Mouse (Mus musculus): ENCODE measurements around the gene Pla2g6.

The Pla2g6 gene

DNA sequence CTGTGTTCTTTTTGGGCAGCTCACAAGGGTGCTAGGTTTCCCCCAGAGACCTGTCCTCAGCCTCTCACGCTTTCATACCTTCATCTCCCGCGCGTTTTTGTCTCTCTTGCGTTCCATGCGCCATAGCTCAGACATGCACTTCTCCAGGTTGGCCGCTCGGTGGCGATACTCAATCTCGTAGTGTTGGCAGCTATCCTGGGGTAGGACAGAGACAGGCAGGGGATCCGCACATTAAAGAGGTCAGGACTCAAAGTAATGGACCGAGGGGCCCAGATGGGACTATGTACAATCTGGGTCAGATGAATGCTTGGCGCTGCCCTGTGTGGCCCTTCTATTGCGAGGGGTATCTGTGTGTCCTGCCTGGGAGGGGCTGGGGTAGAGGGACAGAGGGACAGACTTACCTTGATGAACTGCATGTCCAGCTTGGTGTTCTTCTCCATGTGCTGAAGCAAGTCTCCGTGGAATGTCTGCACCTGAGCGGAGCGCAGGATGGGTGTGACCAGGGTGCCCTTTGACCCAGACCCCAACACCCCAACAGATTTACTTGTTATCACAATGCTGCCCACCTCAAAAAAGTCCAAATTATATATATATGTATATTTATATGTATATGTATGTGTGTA is 57.0 kb downstream of the Pla2g6 start:
- DNase-seq (ENCODE audit: low spot score), result no peak

DNA sequence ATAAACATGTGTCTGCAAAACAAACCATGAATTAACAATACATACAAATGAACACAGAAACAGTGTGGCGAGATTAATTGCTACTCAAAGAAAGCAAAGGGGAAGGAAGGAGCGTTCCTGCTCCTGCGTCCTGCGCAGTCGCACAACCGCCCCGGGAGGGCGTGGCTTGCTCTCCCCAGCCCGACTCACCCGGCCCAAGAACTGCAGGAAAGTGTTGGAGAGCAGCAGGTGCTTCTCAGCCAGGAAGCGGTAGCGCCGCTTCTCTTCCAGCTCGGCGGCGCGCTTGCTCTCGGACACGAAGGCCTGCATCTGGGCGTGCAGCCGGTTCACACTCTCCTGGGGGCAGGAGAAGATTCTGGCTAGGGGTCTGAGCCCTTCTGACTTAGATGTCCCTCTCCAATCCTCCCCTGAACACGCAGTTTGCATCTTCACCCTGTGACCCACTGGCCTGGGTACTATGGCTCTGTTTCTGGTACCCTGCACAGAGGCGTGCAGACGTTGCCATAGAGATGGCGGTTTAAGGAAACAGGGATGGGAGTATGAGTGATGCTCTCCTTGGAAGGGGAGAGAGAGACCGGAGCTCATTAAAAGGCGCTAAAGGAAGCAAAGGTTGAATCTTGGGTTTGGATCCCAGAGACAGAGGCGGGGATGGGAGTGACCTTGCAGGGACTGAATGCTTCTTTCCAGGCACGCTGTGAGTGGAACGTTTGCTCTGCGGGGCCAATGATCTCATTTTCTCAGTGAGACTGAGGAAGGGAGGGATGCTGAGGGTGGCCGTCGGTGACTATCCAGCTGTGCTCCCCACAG is 57.7 kb downstream of the Pla2g6 start:
- DNase-seq (ENCODE audit: low spot score), result no peak

DNA sequence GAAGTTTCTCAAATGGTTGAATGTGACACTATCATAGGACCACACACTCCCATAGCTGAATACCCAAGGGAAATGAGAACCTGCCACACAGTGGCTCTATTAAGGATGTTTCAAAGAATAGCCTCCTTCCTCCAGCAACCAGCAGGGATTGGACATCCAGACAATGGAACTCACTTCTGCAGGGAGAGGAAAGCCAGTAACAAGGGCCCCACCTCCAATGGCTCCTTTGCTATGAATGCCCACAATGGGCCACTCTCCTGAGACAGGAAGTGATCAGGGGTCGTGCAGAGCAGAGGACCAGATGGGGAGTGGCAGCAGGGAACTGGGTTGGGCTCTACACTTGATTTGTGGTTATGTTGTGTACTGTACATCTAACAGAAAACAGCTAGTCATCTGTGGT is 59.7 kb downstream of the Pla2g6 start:
- DNase-seq (ENCODE audit: low spot score), result no peak

DNA sequence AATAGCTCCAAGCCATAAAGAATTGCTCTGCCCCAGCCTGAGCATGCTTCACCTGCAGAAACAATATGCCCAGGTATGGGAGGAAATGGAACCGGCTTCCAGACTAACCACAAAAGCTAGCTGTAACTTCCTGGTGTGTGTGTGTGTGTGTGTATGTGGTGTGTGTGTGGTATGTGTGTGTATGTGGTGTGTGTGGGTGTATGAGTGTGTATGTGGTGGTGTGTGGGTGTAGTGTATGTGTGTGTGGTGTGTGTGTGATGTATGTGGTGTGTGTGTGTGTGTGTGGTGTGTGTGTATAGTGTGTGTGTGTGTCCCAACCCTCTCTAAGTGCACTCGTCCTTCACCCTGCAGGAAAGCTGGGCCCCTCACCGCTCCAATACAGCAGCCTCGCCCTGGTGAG is 62.8 kb downstream of the Pla2g6 start:
- DNase-seq (ENCODE audit: low spot score), result no peak

DNA sequence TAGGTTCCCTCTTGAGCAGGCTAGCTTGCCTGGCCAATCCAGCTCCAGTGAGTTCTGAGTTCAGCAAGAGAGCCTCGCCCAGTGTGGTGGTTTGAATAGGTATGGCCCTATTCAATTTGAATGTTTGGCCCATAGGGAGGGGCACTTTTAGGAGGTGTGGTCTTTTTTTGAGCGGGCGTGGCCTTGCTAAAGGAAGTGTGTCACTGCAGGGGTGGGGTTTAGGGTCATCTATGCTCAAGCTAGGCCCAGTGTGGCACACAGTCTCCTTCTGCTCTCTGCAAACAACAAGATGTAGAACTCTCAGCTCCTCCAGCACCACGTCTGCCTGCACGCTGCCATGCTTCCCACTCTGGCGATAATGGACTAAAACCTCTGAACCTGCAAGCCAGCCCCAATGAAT is 64.5 kb downstream of the Pla2g6 start:
- no peak for DNase-seq (ENCODE audit: low spot score)

DNA sequence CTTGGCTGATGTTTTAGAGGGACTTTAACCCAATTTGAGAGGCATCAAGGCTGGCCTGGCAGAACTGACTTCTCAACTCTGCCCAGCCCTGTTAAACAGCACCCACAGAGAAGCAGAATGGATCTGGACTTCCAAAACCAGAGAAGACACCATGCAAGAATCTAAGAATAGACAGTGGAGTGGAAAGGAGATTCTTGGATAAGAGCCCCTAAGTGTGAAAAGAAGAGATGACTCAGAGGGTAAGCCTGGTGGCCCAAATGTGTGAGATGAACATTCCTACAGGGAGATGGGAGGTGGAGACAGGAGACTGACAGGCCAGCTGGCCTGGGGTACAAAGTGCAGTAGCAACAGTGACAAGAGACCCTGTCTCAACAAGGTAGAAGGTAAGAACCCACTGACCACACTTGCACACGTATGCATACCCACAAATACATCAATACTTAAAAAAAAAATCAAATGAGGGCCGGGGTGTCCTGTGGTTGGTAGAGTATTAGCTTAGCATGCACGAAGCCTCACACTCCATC is 65.3 kb downstream of the Pla2g6 start:
- DNase-seq (ENCODE audit: low spot score), result no peak

DNA sequence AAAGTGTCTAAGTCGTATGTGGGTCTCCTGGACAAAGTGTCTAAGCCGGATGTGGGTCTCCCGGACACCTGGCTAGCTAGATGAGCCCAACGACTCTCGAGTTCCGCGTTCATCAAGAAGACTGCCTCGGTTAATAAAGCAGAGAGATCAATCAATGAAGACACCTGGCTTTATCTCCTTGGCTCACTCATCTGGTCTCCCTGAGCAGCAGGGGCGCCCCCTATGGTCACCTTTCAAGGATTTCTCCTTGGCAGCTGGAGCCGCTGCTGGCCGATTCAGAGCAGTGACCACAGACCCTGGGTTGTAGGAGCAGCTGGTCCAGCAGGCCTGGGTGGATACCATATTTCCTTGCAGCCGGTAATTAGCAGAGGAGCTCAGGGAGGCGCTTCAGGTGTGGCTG is 65.8 kb downstream of the Pla2g6 start:
- DNase-seq (ENCODE audit: low spot score), result no peak

DNA sequence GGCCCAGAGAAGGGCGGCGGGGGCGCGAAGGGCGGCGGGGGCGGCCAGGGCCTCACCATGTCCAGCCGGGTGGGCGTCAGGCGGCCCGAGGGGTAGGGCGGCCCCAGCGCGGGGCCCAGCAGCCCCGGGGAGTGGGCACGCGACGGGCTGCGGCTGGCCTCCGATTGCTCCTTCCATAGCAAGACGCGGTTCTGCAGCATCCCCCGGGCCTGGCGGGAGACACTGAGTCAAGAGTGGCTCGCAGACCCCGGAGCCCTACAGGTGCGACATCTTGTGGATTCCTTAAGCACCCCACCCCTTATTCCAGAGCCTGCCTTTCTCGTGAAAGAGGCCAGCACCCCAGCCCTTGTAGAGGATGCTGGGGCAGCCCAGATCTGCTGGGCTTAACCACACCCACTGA is 66.4 kb downstream of the Pla2g6 start:
- DNase-seq (ENCODE audit: low spot score), result no peak

DNA sequence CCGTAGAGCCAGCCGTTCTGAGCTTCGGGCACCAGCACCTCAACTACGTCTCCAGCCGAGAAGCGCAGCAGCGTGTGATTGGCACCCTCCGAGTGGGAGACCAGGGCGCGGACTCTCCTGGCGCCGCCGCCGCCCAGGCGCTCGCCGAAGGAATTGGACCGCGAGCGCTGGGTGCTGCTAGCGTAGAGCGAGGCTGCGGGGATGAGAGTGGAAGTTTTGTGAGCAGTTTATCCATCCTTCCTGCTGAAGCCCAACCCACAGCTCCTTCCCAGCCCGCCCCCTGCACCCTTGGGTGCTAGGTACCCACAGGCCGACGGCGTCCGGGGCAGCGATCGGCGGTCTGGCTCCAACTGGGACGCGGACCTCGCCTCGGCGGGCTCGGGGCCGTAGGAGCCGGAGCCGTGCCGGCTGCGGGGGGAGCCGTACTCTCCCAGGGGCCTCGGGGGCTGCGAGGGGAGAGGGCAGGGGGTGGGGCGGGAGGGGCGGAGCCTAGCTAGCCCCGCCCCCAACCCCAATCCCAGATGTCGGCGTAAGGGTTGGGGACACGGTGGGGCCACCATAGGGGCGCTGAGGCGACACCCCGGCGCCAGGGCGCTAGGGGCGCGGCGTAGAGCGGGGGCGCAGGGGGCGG is 67.0 kb downstream of the Pla2g6 start:
- DNase-seq (ENCODE audit: low spot score), result no peak

DNA sequence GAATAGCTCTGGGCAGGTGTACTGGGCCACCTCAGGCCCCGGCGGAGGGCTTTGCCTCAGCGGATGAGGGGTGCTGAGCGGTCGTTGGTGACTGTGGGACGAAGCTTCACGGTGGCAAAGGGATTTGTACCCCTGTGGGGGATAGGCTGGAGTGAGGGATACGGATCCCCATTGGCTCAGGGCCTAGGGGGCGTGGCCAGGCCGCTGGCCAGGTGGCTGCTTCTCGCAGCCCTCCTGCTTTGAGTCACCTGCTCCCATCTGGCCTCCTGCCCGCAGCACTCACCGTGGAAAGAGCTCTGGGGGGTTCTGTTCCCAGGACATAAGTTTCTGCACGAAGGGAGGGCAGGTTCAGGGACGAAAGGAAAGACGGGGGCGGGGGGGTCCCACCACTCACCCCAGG is 69.7 kb downstream of the Pla2g6 start:
- no peak for DNase-seq (ENCODE audit: low spot score)

DNA sequence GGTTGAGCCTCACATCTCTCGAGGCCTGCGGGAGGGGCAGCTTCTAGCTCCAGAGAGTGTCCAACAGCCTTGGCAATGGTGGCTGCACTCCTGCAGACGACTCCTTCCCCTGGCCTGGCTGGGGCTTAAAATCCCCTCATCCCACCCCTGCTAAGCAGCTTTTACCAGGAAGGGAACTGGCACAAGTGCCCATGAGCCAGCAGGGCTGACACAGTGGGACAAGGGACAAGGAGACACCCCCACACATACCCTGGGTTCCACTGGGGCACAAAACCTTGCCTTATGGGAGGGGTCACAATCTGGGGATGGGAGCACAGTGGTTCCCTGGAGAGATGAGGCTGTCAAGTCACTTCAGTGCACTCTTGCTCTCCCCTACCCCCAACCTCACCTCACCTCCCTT is 73.5 kb downstream of the Pla2g6 start, which contains the start of gene Slc16a8:
Gene Slc16a8, minus strand, starts transcription at position 101 of the 400 bp plus-strand sequence.
- DNase-seq (ENCODE audit: low spot score), result no peak

DNA sequence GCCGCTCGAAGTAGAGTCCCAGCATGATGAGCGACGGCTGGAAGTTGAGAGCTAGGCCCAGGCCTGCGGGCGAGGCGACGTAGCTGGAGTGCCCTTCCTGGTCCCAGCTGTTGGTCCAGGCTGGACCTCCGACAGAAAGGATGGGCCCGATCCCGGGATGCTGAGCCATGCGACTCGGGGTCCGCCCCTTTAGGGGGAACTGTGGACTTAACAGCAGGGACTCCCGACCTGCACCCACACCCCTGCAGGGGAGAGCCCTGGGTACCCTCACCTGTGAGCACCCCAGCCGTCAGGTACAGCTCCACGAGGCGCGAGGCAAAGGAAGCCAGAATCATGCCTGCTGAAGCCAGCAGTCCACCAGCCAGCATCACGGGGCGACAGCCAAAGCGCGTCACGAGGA is 75.6 kb downstream of the Pla2g6 start:
- no peak for DNase-seq (ENCODE audit: low spot score)

DNA sequence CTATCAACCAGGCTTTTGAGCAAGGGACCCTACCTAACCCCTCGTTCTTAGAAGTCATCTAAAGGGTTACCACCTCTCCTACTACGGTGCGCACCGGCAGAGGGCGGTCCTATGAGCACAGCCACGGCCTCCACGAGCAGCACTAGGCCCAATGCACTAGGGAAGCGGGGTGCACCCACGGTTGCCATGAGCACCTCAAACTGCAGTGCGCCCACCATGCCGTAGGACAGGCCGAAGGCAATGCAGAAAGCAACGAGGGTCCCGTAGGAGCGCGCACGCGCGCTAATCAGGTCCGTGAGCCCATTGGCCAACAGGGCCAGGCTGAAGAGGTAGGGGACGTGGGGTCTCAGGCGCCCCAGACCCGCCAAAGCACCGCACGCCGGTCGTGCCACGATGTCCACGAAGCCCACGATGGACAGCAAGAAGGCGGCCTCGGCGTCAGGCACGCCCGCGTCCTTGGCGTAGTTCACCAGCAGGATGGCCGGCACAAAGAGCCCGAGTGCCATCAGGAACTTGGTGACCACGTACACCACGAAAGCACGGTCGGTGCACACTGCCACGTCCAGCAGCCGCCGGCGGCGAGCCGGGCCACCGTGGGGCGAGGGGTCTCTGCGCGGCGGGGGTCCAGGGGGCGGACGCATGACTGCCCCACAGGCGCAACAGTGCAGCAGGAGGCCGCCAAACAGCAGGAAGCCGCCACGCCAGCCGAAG is 76.3 kb downstream of the Pla2g6 start:
- DNase-seq (ENCODE audit: low spot score), result no peak

DNA sequence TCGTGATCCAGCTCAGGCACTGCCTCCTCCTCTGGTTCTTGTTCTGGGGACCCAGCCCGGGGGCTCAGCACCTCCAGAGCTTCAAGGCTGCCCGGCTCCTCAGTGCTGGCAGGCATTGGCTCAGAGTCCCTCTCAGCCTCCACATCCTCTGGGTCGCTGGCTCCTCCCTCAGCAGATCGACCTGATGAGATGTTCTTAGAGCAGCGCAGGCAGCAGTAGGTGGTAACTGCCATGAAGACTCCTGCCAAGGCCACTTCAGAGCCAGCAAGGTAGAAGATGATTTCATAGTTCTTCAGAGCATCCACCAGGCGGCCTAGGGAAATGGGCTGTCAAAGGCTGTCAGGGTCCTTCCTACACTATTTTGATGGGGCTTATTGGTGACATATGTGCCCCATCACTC is 77.0 kb downstream of the Pla2g6 start:
- DNase-seq (ENCODE audit: low spot score), result no peak

DNA sequence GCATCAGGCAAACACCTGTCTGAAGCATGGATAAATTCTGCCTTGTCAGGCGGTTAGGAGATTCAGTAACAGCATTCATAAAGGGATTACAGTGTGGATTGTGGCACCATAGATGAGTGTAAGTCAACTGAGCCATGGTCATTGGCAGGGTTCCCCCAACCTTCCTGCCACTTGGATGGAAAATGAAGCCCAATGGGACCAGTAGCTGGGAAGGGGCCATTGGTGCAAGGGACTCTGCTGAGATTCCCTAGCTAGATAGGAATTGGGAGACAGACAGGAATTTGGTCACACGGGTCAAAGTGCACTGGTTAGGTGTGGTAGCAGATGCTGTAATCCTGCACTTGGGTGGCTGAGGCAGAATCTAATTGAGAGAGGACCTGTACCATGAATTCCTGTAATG is 78.0 kb downstream of the Pla2g6 start:
- no peak for DNase-seq (ENCODE audit: low spot score)

DNA sequence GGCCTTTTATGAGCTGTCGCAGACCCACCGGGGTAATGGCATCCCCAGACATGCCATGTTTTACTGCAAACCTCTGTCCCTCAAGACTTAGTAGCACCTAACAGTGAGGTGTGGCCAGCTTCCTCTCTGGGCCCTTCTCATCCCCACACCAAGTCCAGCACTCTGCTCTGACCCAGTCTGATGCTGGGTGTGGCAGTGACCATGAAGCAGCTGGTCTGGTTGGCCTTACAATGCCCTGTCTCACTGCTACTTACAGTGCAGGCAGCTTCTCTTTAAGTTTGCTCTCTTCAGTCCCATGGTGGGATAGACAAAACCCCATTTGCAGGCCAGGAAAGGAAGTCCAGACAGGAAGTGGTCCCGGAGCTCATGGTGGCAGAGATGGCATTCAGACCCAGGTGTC is 82.9 kb downstream of the Pla2g6 start:
- DNase-seq (ENCODE audit: low spot score), result no peak

DNA sequence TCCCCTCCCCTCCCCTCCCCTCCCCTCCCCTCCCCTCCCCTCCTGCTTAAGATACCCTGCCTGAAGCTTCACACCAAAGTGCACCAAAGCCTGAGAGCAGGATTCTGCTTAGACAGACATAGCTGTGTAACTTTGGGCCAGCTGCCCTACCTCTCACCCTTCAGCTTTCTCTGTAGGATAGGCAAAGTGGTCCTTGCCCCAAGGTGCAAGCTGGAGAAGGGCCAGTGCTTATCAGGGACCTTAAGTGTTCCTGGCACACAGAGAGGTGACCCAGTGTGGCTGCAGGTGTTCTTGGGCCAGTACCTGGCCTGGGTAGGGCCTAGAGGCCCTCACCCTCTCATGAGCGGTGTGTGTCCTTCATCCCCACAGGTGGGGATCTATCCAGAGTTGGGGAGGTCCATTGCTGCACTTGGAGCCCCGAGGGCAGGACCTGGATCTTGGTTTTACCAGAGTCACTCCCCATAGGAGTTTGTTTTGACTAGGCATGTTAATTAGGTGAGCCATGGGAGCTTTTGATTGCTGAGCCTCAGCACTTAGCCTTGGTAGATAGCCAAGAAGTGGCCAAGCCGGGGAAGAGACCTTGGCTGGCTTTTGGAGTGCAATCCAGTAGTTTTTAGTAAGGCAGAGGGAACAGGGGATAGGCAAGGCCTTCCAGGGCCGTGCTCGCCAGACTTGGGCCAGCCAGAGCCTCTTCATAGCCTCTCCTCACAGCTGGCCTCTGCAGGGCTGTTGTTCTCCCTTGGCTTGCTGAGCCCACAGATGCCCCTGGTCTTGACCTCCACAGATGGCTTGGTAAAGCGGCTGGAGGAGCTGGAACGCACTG is 83.9 kb downstream of the Pla2g6 start:
- DNase-seq (ENCODE audit: low spot score), result no peak

DNA sequence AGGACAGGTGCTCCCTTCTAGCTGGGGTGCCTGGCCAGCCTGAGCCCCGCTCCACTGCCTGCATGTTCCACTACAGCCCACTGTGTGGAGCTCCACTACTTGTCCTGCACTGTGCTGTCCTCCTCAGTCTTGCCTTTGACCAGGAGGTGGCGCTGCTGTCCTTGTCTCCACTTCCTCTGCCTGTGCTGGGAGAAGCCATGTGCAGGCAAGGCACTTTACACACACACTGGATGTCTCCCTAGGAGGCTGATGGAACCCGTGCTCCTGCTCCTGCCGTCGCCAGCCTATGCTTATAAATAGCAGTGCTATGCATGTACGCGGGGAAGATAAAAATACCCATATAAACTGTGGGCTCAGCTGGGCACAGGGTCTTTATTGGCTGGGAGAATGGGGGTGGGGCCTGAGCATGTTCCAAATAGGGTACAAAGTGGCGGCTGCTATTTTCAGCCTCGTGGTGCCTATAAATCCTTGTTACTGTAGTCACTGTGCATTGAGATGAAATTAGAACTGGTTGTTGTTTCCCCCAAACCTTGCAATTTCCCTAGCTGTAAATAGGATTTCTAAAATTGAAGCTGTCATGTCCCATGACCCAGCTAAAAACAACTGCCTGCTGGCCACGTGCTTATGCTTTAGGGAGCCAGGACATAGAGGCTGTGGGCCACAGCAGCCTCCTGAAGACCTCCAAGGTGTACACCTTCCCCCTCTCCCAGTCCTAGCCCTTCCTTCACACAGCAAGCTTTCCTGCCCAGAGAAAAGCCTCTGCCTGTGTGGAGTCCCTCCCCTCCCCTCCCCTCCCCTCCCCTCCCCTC is 84.8 kb downstream of the Pla2g6 start:
- DNase-seq (ENCODE audit: low spot score), result peak; percentile 97

DNA sequence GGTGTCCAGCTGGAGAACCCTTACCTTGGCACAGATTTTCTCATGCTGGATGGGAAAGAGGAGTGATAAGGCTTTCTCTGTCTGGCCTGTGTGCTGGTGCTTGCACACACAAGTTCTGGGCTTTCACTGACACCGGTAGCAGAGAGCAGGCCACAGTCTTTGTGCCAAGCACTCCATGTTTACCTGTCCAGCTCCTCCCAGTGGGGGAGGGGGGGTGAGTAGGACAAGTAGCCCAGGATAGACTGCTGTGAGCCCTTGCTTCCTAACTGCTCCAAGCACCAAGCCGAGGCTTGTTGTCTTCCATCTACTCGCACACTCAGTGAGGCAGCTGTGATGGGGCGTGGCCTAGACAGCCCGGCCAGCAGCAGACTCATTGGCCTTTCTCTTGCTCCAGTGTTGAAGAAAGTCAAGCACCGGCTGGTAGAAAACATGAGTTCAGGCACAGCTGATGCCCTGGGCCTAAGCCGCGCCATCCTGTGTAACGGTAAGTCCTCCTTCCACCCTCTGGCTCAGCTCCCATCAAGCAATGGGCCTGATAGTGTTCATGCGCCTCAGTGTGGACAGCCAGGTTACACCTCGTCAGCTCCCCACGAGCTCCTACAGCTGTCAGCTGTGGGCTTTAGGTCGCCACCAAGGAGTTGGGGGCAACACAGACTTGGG is 85.5 kb downstream of the Pla2g6 start:
- DNase-seq (ENCODE audit: low spot score), result no peak

DNA sequence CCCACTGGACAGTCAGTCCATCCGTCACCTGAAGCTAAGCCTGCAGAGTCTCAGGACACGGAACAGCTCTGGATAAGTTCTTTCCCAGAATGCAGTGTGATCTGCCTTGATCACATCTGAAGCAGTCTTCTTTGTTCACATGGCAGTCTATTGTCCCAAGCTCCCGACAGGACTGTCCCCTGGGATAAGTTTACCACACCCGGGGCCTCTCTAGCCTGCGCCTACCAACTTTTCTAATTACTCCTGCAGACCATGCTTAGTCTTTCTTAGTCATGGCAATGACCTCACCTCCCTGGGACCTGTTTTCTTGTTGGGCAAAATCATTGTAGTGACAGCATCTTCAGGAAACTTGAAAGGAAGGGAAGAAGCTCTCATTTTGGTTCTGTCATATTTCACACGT is 90.2 kb downstream of the Pla2g6 start:
- no peak for DNase-seq (ENCODE audit: low spot score)

Measured in left cerebral cortex, adult 11 months (tissue).